Mouse (Mus musculus) heart, adult 2 months (tissue): ENCODE data around the gene Syt2. TPM values are rescaled to one million over a fixed set of nuclear protein-coding genes. Genes with fewer than 3 reads are reported as not detected.

ENCODE experiments used
- DNase-seq, 2 experiments: peaks; one replicate each; pipeline ENCODE4 v3.0.0; 2021
- H3K27ac ChIP-seq: fragments of 200-600 bp; 2 replicates; pipeline ENCODE4 v1.8.1; 2022
- H3K27me3 ChIP-seq: fragments of 200-500 bp; 2 replicates; pipeline ENCODE4 v1.6.1; 2012; ENCODE audit warnings: mild to moderate bottlenecking, low read length, inconsistent platforms, mixed read lengths; ENCODE audit not compliant: control insufficient read depth, insufficient read depth
- H3K36me3 ChIP-seq: fragments of 200-500 bp; 2 replicates; pipeline ENCODE4 v1.6.1; 2012; ENCODE audit warnings: low read length, inconsistent platforms; ENCODE audit not compliant: control insufficient read depth, insufficient read depth
- H3K4me1 ChIP-seq: fragments of 200-500 bp; 2 replicates; pipeline ENCODE4 v1.6.1; 2011; ENCODE audit warnings: low read length; ENCODE audit not compliant: control insufficient read depth, insufficient read depth
- H3K4me3 ChIP-seq: fragments of 200-600 bp; 2 replicates; pipeline ENCODE4 v1.8.1; 2022
- H3K79me2 ChIP-seq: fragments of 200-500 bp; replicated peaks from 2 replicates; pipeline ENCODE4 v1.6.1; 2012; ENCODE audit warnings: mild to moderate bottlenecking, inconsistent platforms, low read length, moderate library complexity, mixed read lengths; ENCODE audit not compliant: control insufficient read depth, insufficient read depth
- H3K9ac ChIP-seq: fragments of 200-500 bp; 2 replicates; pipeline ENCODE4 v1.6.1; 2012; ENCODE audit warnings: low read depth, mild to moderate bottlenecking, control low read depth, inconsistent platforms, low read length, mixed read lengths
- CTCF ChIP-seq: fragments of 200-600 bp; IDR thresholded peaks from 2 replicates; pipeline ENCODE4 v1.8.1; 2022; ENCODE audit warnings: antibody characterized with exemption, mild to moderate bottlenecking, moderate library complexity
- EP300 ChIP-seq: fragments of 200-500 bp; IDR thresholded peaks from 2 replicates; pipeline ENCODE4 v1.6.1; 2011; ENCODE audit warnings: low read depth, low read length, control low read depth; ENCODE audit not compliant: insufficient read depth
- POLR2A ChIP-seq: fragments of 200-500 bp; IDR thresholded peaks from 2 replicates; pipeline ENCODE4 v1.6.1; 2011; ENCODE audit warnings: mild to moderate bottlenecking, low read depth, low read length, control low read depth; ENCODE audit not compliant: insufficient read depth
- WGBS: fragments of 180-500 bp; shearing (Covaris S2); methylation state at CpG from one replicate; pipeline ENCODE4 v1.1.7; 2018; 5-methylcytosine and 5-hydroxymethylcytosine counted together
- intact Hi-C: fragments of 180-260 bp; cut with DNase I; formaldehyde crosslinking; loops from one replicate; pipeline ENCODE4 v1.15.1; 2025
- polyA plus RNA-seq: library from polyadenylated mRNA; depleted of rRNA; stranded (reverse); fragments of >200 nt; gene quantifications from 2 replicates; pipeline ENCODE4 v1.2.3, GENCODE M21; 2012
- total RNA-seq, 2 experiments: library from RNA; stranded (reverse); gene quantifications; 2 replicates each; pipeline ENCODE4 v1.2.3; 2021

Syt2 gene
- total and polyA plus RNA-seq, 3 experiments: 0.04 to 0.05 TPM; not detected in 1

DNA sequence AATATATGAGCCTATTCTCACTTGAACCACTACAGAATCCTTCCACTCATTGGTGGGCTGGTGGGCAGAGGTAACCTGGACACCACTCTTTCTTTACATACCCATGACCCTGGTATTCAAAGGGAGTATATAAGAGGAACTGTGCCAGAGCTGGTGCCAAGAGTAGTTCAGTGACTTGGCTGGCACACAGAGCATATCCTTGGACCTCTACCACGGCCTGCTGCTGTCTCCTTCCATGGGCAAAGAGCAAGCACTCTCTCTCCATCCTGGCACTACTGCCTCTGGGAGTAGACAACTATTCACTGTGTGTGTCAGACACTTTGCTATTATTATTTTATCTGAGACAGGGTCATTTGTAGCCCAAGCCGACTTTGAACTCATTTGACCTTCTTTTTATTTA, 49.8 kb downstream of the Syt2 start:
- Histone ChIP-seq H3K4me3 (no peak overlapping the region), H3K36me3 (no peaks in the 10 kb centered on the region), H3K9ac (no peak overlapping the region), H3K79me2 (no peaks in the 10 kb centered on the region), H3K27me3 (no peaks in the 10 kb centered on the region), H3K27ac (no peak overlapping the region), H3K4me1 (no peaks in the 10 kb centered on the region)
- WGBS: 54% methylated on average over 2 of the region's 2 CpGs
- TF ChIP-seq EP300: no peak
- no peak for TF ChIP-seq CTCF
- no peak for TF ChIP-seq POLR2A
- no peak for DNase-seq
- intact Hi-C loops: no loop called here

DNA sequence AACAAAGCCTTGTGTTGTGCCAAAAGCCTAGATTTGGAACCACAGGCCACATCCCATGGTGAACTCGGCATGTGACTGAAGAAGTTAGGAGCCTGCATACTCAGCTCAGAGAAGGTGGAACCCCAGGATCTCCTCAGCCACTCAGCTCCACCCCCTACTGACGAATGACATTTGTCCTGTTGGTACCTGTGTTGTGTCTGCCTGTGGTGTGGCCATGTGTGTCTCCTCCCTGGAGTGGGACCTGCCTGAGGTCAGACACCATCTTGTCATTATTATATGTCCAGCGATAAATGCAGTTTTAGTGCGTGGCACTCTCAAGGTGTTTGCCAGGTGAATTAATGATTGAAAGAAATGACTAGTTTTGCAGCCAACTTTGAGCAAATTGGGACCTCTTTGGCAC, 50.6 kb downstream of the Syt2 start:
- no peak for DNase-seq
- WGBS: 87% methylated on average over 4 of the region's 4 CpGs
- no peaks in the 10 kb centered on the region for H3K27me3 ChIP-seq
- no peak for TF ChIP-seq CTCF
- TF ChIP-seq POLR2A: no peak
- TF ChIP-seq EP300: no peak
- no peak overlapping the region for H3K4me3 ChIP-seq
- H3K36me3 ChIP-seq: no peaks in the 10 kb centered on the region
- intact Hi-C loops: no loop called here
- H3K79me2 ChIP-seq: no peaks in the 10 kb centered on the region
- no peak overlapping the region for H3K9ac ChIP-seq
- H3K27ac ChIP-seq: no peak overlapping the region
- H3K4me1 ChIP-seq: no peaks in the 10 kb centered on the region

- no peaks in the 10 kb centered on the region for H3K79me2 ChIP-seq
- H3K9ac ChIP-seq: no peak overlapping the region
- TF ChIP-seq EP300 (no peak), POLR2A (no peak), CTCF (no peak)
- H3K27me3 ChIP-seq: no peaks in the 10 kb centered on the region
- whole genome bisulfite sequencing: 87% methylated on average over 17 of the region's 17 CpGs
- no peak overlapping the region for H3K4me3 ChIP-seq
- H3K4me1 ChIP-seq: no peaks in the 10 kb centered on the region
- intact Hi-C loops: no loop called here
- no peak for DNase-seq
- H3K27ac ChIP-seq: no peak overlapping the region
- no peaks in the 10 kb centered on the region for H3K36me3 ChIP-seq
Observed at GRCm38 (mm10) chr1:134697522-134698250, 51.2 kb downstream of the Syt2 start.

GRCm38 (mm10) chr1:134698486-134698885, 52.0 kb downstream of the Syt2 start:
- Histone ChIP-seq H3K4me3 (no peak overlapping the region), H3K4me1 (no peaks in the 10 kb centered on the region), H3K79me2 (no peaks in the 10 kb centered on the region), H3K27me3 (no peaks in the 10 kb centered on the region), H3K36me3 (no peaks in the 10 kb centered on the region), H3K9ac (no peak overlapping the region), H3K27ac (no peak overlapping the region)
- WGBS: 73% methylated on average over 5 of the region's 5 CpGs
- intact Hi-C loops: no loop called here
- TF ChIP-seq CTCF: no peak
- no peak for TF ChIP-seq POLR2A
- no peak for TF ChIP-seq EP300
- no peak for DNase-seq

- no peak overlapping the region for H3K27ac ChIP-seq
- H3K27me3 ChIP-seq: no peaks in the 10 kb centered on the region
- no peak for DNase-seq
- no peak overlapping the region for H3K4me3 ChIP-seq
- H3K79me2 ChIP-seq: no peaks in the 10 kb centered on the region
- no peak for TF ChIP-seq CTCF
- TF ChIP-seq POLR2A: no peak
- no peak overlapping the region for H3K9ac ChIP-seq
- intact Hi-C loops: no loop called here
- H3K4me1 ChIP-seq: no peaks in the 10 kb centered on the region
- no peaks in the 10 kb centered on the region for H3K36me3 ChIP-seq
- WGBS: 82% methylated on average over 9 of the region's 9 CpGs
Observed at GRCm38 (mm10) chr1:134699390-134699789, 52.9 kb downstream of the Syt2 start.

DNA sequence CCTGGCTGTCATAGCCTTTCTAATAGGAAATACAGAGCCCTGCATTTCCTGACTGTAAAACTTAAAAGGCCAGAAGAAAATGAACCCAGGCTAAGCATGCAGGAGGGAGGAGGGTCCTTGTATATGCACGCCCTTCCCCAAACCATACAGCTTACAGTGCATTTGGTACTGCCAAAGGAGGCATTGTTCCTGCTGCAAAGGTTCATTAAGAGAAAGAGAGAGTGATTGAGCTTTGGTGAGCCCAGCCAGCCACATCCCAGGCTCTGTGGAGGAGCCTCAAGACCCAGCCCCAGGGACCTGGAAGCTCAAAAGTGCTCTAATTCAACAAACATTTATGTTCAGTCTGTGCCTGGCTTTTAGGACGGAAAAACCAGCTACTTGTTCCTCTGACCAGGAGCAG, 53.7 kb downstream of the Syt2 start:
- no peaks in the 10 kb centered on the region for H3K4me1 ChIP-seq
- TF ChIP-seq CTCF: no peak
- TF ChIP-seq EP300: no peak
- TF ChIP-seq POLR2A: no peak
- no peaks in the 10 kb centered on the region for H3K36me3 ChIP-seq
- no peaks in the 10 kb centered on the region for H3K27me3 ChIP-seq
- no peak overlapping the region for H3K27ac ChIP-seq
- no peak overlapping the region for H3K4me3 ChIP-seq
- H3K79me2 ChIP-seq: no peaks in the 10 kb centered on the region
- WGBS: 52% methylated on average over 2 of the region's 2 CpGs
- DNase-seq: no peak
- no peak overlapping the region for H3K9ac ChIP-seq
- intact Hi-C loops: no loop called here
